Mouse (Mus musculus) myocyte (in vitro differentiated cells): ENCODE results near the gene 2210408I21Rik.

Source experiments
- CEBPB ChIP-seq: IDR thresholded peaks from 2 replicates; pipeline ENCODE4 v1.6.1; 2011; ENCODE audit warnings: mild to moderate bottlenecking, moderate library complexity; ENCODE audit not compliant: poor library complexity, insufficient read depth, severe bottlenecking
- E2F4 ChIP-seq: IDR thresholded peaks from one replicate; pipeline ENCODE4 v1.6.1; 2011; ENCODE audit warnings: mild to moderate bottlenecking, control low read depth, moderate library complexity; ENCODE audit not compliant: insufficient read depth
- MAX ChIP-seq: IDR thresholded peaks from one replicate; pipeline ENCODE4 v1.6.1; 2011; ENCODE audit warnings: low read depth, mild to moderate bottlenecking, control low read depth
- MYOD1 ChIP-seq, 3 experiments: IDR thresholded peaks; one replicate each; pipeline ENCODE4 v1.6.1; 2011; ENCODE audit warnings: control low read depth in 2 of 3, low read depth in 2 of 3, mild to moderate bottlenecking in 2 of 3, moderate library complexity in 1 of 3; ENCODE audit not compliant: insufficient read length in 2 of 3, control insufficient read depth in 1 of 3
- MYOG ChIP-seq, 3 experiments: IDR thresholded peaks; one replicate each; pipeline ENCODE4 v1.6.1; 2011; ENCODE audit warnings: control low read depth in 2 of 3, low read depth in 2 of 3, mild to moderate bottlenecking in 2 of 3; ENCODE audit not compliant: insufficient read length in 2 of 3, control insufficient read depth in 1 of 3, insufficient read depth in 1 of 3
- POLR2A ChIP-seq: IDR thresholded peaks from one replicate; pipeline ENCODE4 v1.6.1; 2011; ENCODE audit warnings: low read depth, mild to moderate bottlenecking, control low read depth, moderate library complexity; ENCODE audit not compliant: insufficient read length
- POLR2AphosphoS2 ChIP-seq: IDR thresholded peaks from one replicate; pipeline ENCODE4 v1.6.1; 2011; ENCODE audit warnings: low read depth, control low read depth; ENCODE audit not compliant: insufficient read length
- SRF ChIP-seq: IDR thresholded peaks from one replicate; pipeline ENCODE4 v1.6.1; 2011; ENCODE audit warnings: low read depth; ENCODE audit not compliant: control insufficient read depth, insufficient read length
- TCF12 ChIP-seq: IDR thresholded peaks from one replicate; pipeline ENCODE4 v1.6.1; 2011; ENCODE audit warnings: mild to moderate bottlenecking, control low read depth; ENCODE audit not compliant: poor library complexity, insufficient read depth, severe bottlenecking
- USF1 ChIP-seq: IDR thresholded peaks from one replicate; pipeline ENCODE4 v1.6.1; 2011; ENCODE audit warnings: low read depth, mild to moderate bottlenecking, control low read depth, moderate library complexity

GRCm38 (mm10) chr13:77324101-77324500 lies 188.8 kb downstream of the 2210408I21Rik start:
- TF ChIP-seq E2F4 (no peak), POLR2AphosphoS2 (no peak), POLR2A (no peak), MAX (no peak), TCF12 (no peak), MYOD1 (IDR thresholded peaks at IDR 0.05; ENCODE audit: control insufficient read depth in 1 of 3, insufficient read length in 2 of 3, low read depth in 2 of 3) (no peak), CEBPB (no peak), USF1 (no peak), SRF (no peak), MYOG (IDR thresholded peaks at IDR 0.05; ENCODE audit: control insufficient read depth in 1 of 3, insufficient read depth in 1 of 3, insufficient read length in 2 of 3, low read depth in 2 of 3) (no peak)
